Mouse (Mus musculus) frontal cortex, postnatal 14 days (tissue): ENCODE results near the gene Ppp2r3a.

Source experiments
- DNase-seq, 2 experiments: peaks; one replicate each; pipeline ENCODE4 v3.0.0; 2022; ENCODE audit warnings: low spot score in 2 of 2

Ppp2r3a gene

GRCm38 (mm10) chr9:101251644-101252337 lies at the start of gene Ppp2r3a:
TSS of gene Ppp2r3a (minus strand) at chr9:101251795.
- DNase-seq: peak; percentile 90 to 95

- DNase-seq: no peak
Measured at GRCm38 (mm10) chr9:101300441-101300935, 48.9 kb upstream of the Ppp2r3a start.

GRCm38 (mm10) chr9:101291676-101292660 lies 40.4 kb upstream of the Ppp2r3a start:
- no peak for DNase-seq

- no peak for DNase-seq
Measured at GRCm38 (mm10) chr9:101290876-101291275, 39.3 kb upstream of the Ppp2r3a start.

GRCm38 (mm10) chr9:101289750-101290149 lies 38.2 kb upstream of the Ppp2r3a start:
- DNase-seq: no peak

GRCm38 (mm10) chr9:101288901-101289647 lies 37.5 kb upstream of the Ppp2r3a start:
- no peak for DNase-seq

- DNase-seq: no peak
Measured at GRCm38 (mm10) chr9:101286766-101287165, 35.2 kb upstream of the Ppp2r3a start.

GRCm38 (mm10) chr9:101284049-101284448 lies 32.5 kb upstream of the Ppp2r3a start:
- DNase-seq: no peak

- DNase-seq: no peak
Measured at GRCm38 (mm10) chr9:101282651-101283050, 31.1 kb upstream of the Ppp2r3a start.

GRCm38 (mm10) chr9:101281906-101282305 lies 30.3 kb upstream of the Ppp2r3a start:
- DNase-seq: no peak

- no peak for DNase-seq
Measured at GRCm38 (mm10) chr9:101281326-101281725, 29.7 kb upstream of the Ppp2r3a start.

GRCm38 (mm10) chr9:101280867-101281266 lies 29.3 kb upstream of the Ppp2r3a start:
- DNase-seq: no peak

GRCm38 (mm10) chr9:101280211-101280610 lies 28.6 kb upstream of the Ppp2r3a start:
- no peak for DNase-seq

GRCm38 (mm10) chr9:101272715-101273114 lies 21.1 kb upstream of the Ppp2r3a start:
- no peak for DNase-seq

GRCm38 (mm10) chr9:101270020-101270419 lies 18.4 kb upstream of the Ppp2r3a start:
- DNase-seq: no peak

- no peak for DNase-seq
Measured at GRCm38 (mm10) chr9:101266043-101266442, 14.4 kb upstream of the Ppp2r3a start.

GRCm38 (mm10) chr9:101265546-101265945 lies 14.0 kb upstream of the Ppp2r3a start:
- peak in 1 of 2 experiments; percentile 18 for DNase-seq

GRCm38 (mm10) chr9:101262815-101263214 lies 11.2 kb upstream of the Ppp2r3a start:
- no peak for DNase-seq

- peak; percentile 13 to 16 for DNase-seq
Measured at GRCm38 (mm10) chr9:101261989-101262571, 10.5 kb upstream of the Ppp2r3a start.

GRCm38 (mm10) chr9:101261443-101261842 lies 9.8 kb upstream of the Ppp2r3a start:
- no peak for DNase-seq

GRCm38 (mm10) chr9:101253136-101253535 lies 1.5 kb upstream of the Ppp2r3a start:
- DNase-seq: no peak
